Mouse (Mus musculus): ENCODE results near the gene Eaf1. TPM values are rescaled to one million over a fixed set of nuclear protein-coding genes. Genes with fewer than 3 reads are reported as not detected.
"Not testable (repeated sequence)": the region's sequence is repeated elsewhere in the genome, so short reads cannot be mapped to it uniquely, and the experiment has no call there.

Gene Eaf1
- polyA plus RNA-seq (2015; fragmentation: Nextera tagmentation; extraction: Ambion mirVana) = 24.9 and 28.0 TPM in 2 replicates

DNA sequence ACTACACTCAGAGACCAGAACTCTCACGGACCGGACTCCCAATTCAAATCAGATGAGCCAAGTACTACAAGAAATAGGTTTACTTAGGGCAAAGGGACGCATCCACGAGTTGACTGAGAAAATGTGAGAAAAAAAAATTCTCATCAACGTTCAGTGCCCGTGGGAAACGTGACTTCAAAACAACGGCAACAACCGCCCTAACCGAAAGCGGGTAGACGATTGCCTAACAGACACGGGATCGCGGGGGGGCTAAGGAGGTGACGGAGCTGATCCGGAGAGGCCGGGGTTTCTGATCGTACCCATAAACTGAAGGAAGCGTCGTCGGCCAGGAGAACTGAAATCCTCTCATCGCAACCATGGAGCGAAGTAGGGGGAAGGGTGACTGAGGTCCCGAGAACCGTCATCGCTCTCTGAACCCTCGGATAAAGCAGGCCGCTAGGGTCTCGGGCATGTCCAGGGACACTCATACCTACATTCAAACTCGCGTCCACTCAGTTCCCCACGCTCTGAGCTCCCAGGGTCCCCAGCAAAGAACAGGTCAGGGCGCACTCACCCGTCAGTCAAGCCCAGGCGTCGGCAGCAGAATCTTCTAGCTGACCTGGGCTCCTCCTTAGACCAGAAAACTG lies at the start of gene Eaf1:
TSS of gene Eaf1 (plus strand) at position 51 of the 626 bp plus-strand sequence.
- peak within 1 kb of the TSS; percentile 94 for H3K4me3 ChIP-seq (ENCODE audit: low read length)
- no peaks in the 10 kb centered on the region for H3K9me3 ChIP-seq (ENCODE audit: low read length)
- peak within 1 kb of the TSS; percentile 87 for H3K27ac ChIP-seq (ENCODE audit: low read length)
- H3K27me3 ChIP-seq (ENCODE audit: insufficient read depth, low read length) = no peaks in the 10 kb centered on the region
- peak within 1 kb of the TSS; percentile 94 for H3K9ac ChIP-seq (replicated peaks; ENCODE audit: low read length)
- peak; percentile 13; the same call in 1 of the 2 replicates for ATAC-seq (ENCODE audit: low FRiP score, low TSS enrichment)
- H3K36me3 ChIP-seq (ENCODE audit: insufficient read depth, low read length) = peaks cover 14% of the 10 kb centered on the region; the same call in 1 of the 2 replicates
- WGBS = under 1% methylated on average over 37 of the region's 37 CpGs
- H3K4me1 ChIP-seq (ENCODE audit: insufficient read depth, low read length) = peaks cover 30% of the 10 kb centered on the region
- H3K4me2 ChIP-seq (replicated peaks; ENCODE audit: low read depth, low read length) = peak within 1 kb of the TSS; percentile 94

GRCm38 (mm10) chr14:31448994-31449393 lies 45.2 kb upstream of the Eaf1 start:
- Histone ChIP-seq H3K9ac (replicated peaks; ENCODE audit: low read length) (no peak overlapping the region), H3K4me1 (ENCODE audit: insufficient read depth, low read length) (no peaks in the 10 kb centered on the region), H3K4me3 (ENCODE audit: low read length) (no peak overlapping the region), H3K4me2 (replicated peaks; ENCODE audit: low read depth, low read length) (no peak overlapping the region), H3K27ac (ENCODE audit: low read length) (no peak overlapping the region), H3K36me3 (ENCODE audit: insufficient read depth, low read length) (no peaks in the 10 kb centered on the region), H3K27me3 (ENCODE audit: insufficient read depth, low read length) (no peaks in the 10 kb centered on the region), H3K9me3 (ENCODE audit: low read length) (no peaks in the 10 kb centered on the region)
- WGBS = 46% methylated on average over 5 of the region's 5 CpGs
- ATAC-seq (ENCODE audit: low FRiP score, low TSS enrichment) = no peak

GRCm38 (mm10) chr14:31453946-31454345 lies 40.3 kb upstream of the Eaf1 start:
- not testable (repeated sequence) for H3K27ac ChIP-seq (ENCODE audit: low read length); H3K4me3 ChIP-seq (ENCODE audit: low read length); H3K4me2 ChIP-seq (replicated peaks; ENCODE audit: low read depth, low read length); H3K9ac ChIP-seq (replicated peaks; ENCODE audit: low read length); H3K9me3 ChIP-seq (ENCODE audit: low read length); H3K27me3 ChIP-seq (ENCODE audit: insufficient read depth, low read length); H3K36me3 ChIP-seq (ENCODE audit: insufficient read depth, low read length); ATAC-seq (ENCODE audit: low FRiP score, low TSS enrichment); H3K4me1 ChIP-seq (ENCODE audit: insufficient read depth, low read length)
- WGBS = 87% methylated on average over 12 of the region's 12 CpGs

- Histone ChIP-seq H3K9me3 (ENCODE audit: low read length) (no peaks in the 10 kb centered on the region), H3K27me3 (ENCODE audit: insufficient read depth, low read length) (no peaks in the 10 kb centered on the region), H3K4me3 (ENCODE audit: low read length) (no peak overlapping the region), H3K9ac (replicated peaks; ENCODE audit: low read length) (no peak overlapping the region), H3K4me1 (ENCODE audit: insufficient read depth, low read length) (peaks cover 6% of the 10 kb centered on the region; the same call in 1 of the 2 replicates), H3K4me2 (replicated peaks; ENCODE audit: low read depth, low read length) (no peak overlapping the region), H3K36me3 (ENCODE audit: insufficient read depth, low read length) (no peaks in the 10 kb centered on the region), H3K27ac (ENCODE audit: low read length) (no peak overlapping the region)
- ATAC-seq (ENCODE audit: low FRiP score, low TSS enrichment) = no peak
- WGBS = 86% methylated on average over 8 of the region's 8 CpGs
Measured at GRCm38 (mm10) chr14:31454849-31455566, 39.2 kb upstream of the Eaf1 start.

GRCm38 (mm10) chr14:31456064-31456721 lies 38.0 kb upstream of the Eaf1 start:
- no peak for ATAC-seq (ENCODE audit: low FRiP score, low TSS enrichment)
- no peaks in the 10 kb centered on the region for H3K27me3 ChIP-seq (ENCODE audit: insufficient read depth, low read length)
- no peaks in the 10 kb centered on the region for H3K36me3 ChIP-seq (ENCODE audit: insufficient read depth, low read length)
- 81% methylated on average over 6 of the region's 6 CpGs for WGBS
- no peak overlapping the region for H3K27ac ChIP-seq (ENCODE audit: low read length)
- no peak overlapping the region for H3K4me3 ChIP-seq (ENCODE audit: low read length)
- H3K9me3 ChIP-seq (ENCODE audit: low read length) = no peaks in the 10 kb centered on the region
- H3K4me1 ChIP-seq (ENCODE audit: insufficient read depth, low read length) = peaks cover 6% of the 10 kb centered on the region; the same call in 1 of the 2 replicates
- H3K9ac ChIP-seq (replicated peaks; ENCODE audit: low read length) = no peak overlapping the region
- no peak overlapping the region for H3K4me2 ChIP-seq (replicated peaks; ENCODE audit: low read depth, low read length)

- Histone ChIP-seq H3K9me3 (ENCODE audit: low read length) (no peaks in the 10 kb centered on the region), H3K4me1 (ENCODE audit: insufficient read depth, low read length) (peaks cover 6% of the 10 kb centered on the region; the same call in 1 of the 2 replicates), H3K4me2 (replicated peaks; ENCODE audit: low read depth, low read length) (no peak overlapping the region), H3K27ac (ENCODE audit: low read length) (no peak overlapping the region), H3K27me3 (ENCODE audit: insufficient read depth, low read length) (no peaks in the 10 kb centered on the region), H3K36me3 (ENCODE audit: insufficient read depth, low read length) (no peaks in the 10 kb centered on the region), H3K9ac (replicated peaks; ENCODE audit: low read length) (no peak overlapping the region), H3K4me3 (ENCODE audit: low read length) (no peak overlapping the region)
- ATAC-seq (ENCODE audit: low FRiP score, low TSS enrichment) = no peak
- 82% methylated on average over 12 of the region's 12 CpGs for WGBS
Measured at GRCm38 (mm10) chr14:31458006-31458405, 36.2 kb upstream of the Eaf1 start.

DNA sequence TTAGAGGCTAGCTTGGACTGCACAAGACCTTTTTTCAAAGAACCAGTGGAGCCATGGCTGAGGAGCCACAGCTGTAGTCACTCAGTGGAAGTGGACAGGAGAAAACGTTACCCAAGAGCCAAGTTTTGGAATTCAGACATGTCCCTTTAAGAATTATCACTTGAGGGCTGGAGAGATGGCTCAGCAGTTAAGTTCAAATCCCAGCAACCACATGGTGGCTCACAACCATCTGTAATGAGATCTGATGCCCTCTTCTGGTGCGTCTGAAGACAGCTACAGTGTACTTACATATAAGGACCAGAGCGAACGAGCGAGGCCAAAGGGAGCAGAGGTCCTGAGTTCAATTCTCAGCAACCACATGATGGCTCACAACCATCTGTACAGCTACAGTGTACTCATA lies 32.0 kb upstream of the Eaf1 start:
- H3K4me2 ChIP-seq (replicated peaks; ENCODE audit: low read depth, low read length); H3K9me3 ChIP-seq (ENCODE audit: low read length); H3K4me3 ChIP-seq (ENCODE audit: low read length); H3K27me3 ChIP-seq (ENCODE audit: insufficient read depth, low read length); H3K4me1 ChIP-seq (ENCODE audit: insufficient read depth, low read length); H3K27ac ChIP-seq (ENCODE audit: low read length); H3K36me3 ChIP-seq (ENCODE audit: insufficient read depth, low read length); H3K9ac ChIP-seq (replicated peaks; ENCODE audit: low read length): not testable (repeated sequence)
- ATAC-seq (ENCODE audit: low FRiP score, low TSS enrichment) = 0 out of 2 replicates have a peak, but pooled peaks have one; percentile 39
- WGBS = 68% methylated on average over 5 of the region's 5 CpGs

GRCm38 (mm10) chr14:31462886-31463285 lies 31.3 kb upstream of the Eaf1 start:
- no peak overlapping the region for H3K4me2 ChIP-seq (replicated peaks; ENCODE audit: low read depth, low read length)
- no peaks in the 10 kb centered on the region for H3K9me3 ChIP-seq (ENCODE audit: low read length)
- WGBS = 72% methylated on average over 6 of the region's 6 CpGs
- peak; percentile 84 for ATAC-seq (ENCODE audit: low FRiP score, low TSS enrichment)
- H3K27me3 ChIP-seq (ENCODE audit: insufficient read depth, low read length) = no peaks in the 10 kb centered on the region
- H3K36me3 ChIP-seq (ENCODE audit: insufficient read depth, low read length) = no peaks in the 10 kb centered on the region
- H3K27ac ChIP-seq (ENCODE audit: low read length) = peak overlapping the region; percentile 80
- H3K4me1 ChIP-seq (ENCODE audit: insufficient read depth, low read length) = peaks cover 4% of the 10 kb centered on the region; the same call in 1 of the 2 replicates
- no peak overlapping the region for H3K9ac ChIP-seq (replicated peaks; ENCODE audit: low read length)
- H3K4me3 ChIP-seq (ENCODE audit: low read length) = no peak overlapping the region

DNA sequence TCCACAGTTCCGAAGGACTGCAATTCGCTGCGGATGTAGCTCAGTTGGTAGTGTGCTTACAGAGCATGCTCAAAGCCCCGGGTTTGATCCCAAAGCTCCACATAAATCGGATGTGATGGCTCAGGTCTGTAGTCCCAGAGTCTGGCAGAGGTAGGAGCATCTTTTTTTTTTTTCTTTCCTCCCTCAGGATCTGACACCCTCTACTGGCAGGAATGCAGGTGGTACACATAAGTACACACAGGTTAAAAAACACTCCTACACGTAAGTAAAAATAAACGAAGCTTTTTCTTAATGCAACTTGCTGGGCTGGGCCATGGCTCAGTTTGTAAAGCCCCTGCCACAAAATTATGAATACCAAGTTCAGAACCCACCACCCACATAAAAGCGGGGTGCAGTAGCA lies 30.0 kb upstream of the Eaf1 start:
- WGBS = 58% methylated on average over 8 of the region's 8 CpGs
- no peak for ATAC-seq (ENCODE audit: low FRiP score, low TSS enrichment)
- H3K4me2 ChIP-seq (replicated peaks; ENCODE audit: low read depth, low read length) = no peak overlapping the region

More for the DNA sequence above, 30.0 kb upstream of the Eaf1 start:
- H3K9me3 ChIP-seq (ENCODE audit: low read length) = no peaks in the 10 kb centered on the region
- H3K36me3 ChIP-seq (ENCODE audit: insufficient read depth, low read length) = no peaks in the 10 kb centered on the region
- no peak overlapping the region for H3K4me3 ChIP-seq (ENCODE audit: low read length)
- no peak overlapping the region for H3K27ac ChIP-seq (ENCODE audit: low read length)
- H3K4me1 ChIP-seq (ENCODE audit: insufficient read depth, low read length) = no peaks in the 10 kb centered on the region
- no peaks in the 10 kb centered on the region for H3K27me3 ChIP-seq (ENCODE audit: insufficient read depth, low read length)
- H3K9ac ChIP-seq (replicated peaks; ENCODE audit: low read length) = no peak overlapping the region
